Mouse (Mus musculus) embryonic facial prominence, embryonic 13.5 days (tissue): Measurements from ENCODE around the gene Gm38100. TPM values are rescaled to one million over a fixed set of nuclear protein-coding genes. Genes with fewer than 3 reads are reported as not detected.

Experiments
- ATAC-seq: fragments of 200-750 bp; cut with Nextera tagmentation; 2 replicates; pipeline ENCODE4 v1.8.0; 2017; ENCODE audit warnings: low read depth; ENCODE audit not compliant: insufficient number of reproducible peaks, insufficient read depth, low FRiP score, low TSS enrichment
- H3K27ac ChIP-seq: fragments of 300-500 bp; sonication (generic); 2 replicates; pipeline ENCODE4 v1.5.1; 2015; ENCODE audit warnings: moderate library complexity, mild to moderate bottlenecking, inconsistent platforms
- H3K27me3 ChIP-seq: fragments of 300-500 bp; sonication (generic); 2 replicates; pipeline ENCODE4 v1.6.1; 2015; ENCODE audit warnings: mild to moderate bottlenecking, inconsistent platforms
- H3K36me3 ChIP-seq: fragments of 300-500 bp; sonication (generic); 2 replicates; pipeline ENCODE4 v1.6.1; 2015; ENCODE audit warnings: mild to moderate bottlenecking, inconsistent platforms
- H3K4me1 ChIP-seq: fragments of 300-500 bp; sonication (generic); 2 replicates; pipeline ENCODE4 v1.6.1; 2015; ENCODE audit warnings: inconsistent platforms
- H3K4me2 ChIP-seq: fragments of 300-500 bp; sonication (generic); 2 replicates; pipeline ENCODE4 v1.6.1; 2015; ENCODE audit warnings: moderate library complexity, mild to moderate bottlenecking, inconsistent platforms
- H3K4me3 ChIP-seq: fragments of 300-500 bp; sonication (generic); 2 replicates; pipeline ENCODE4 v1.5.1; 2015; ENCODE audit warnings: mild to moderate bottlenecking, inconsistent platforms
- H3K9ac ChIP-seq: fragments of 300-500 bp; sonication (generic); 2 replicates; pipeline ENCODE4 v1.6.1; 2015; ENCODE audit warnings: mild to moderate bottlenecking, inconsistent platforms
- H3K9me3 ChIP-seq: fragments of 300-500 bp; sonication (generic); 2 replicates; pipeline ENCODE4 v1.6.1; 2016; ENCODE audit warnings: inconsistent platforms
- WGBS: fragments of 180-500 bp; shearing (Covaris S2); methylation state at CpG from one replicate; pipeline ENCODE4 v1.1.7; 2015; ENCODE audit warnings: mixed read lengths; 5-methylcytosine and 5-hydroxymethylcytosine counted together
- polyA plus RNA-seq: library from polyadenylated mRNA; unstranded; fragments of >200 nt; fragmentation: Nextera tagmentation; extraction: Ambion mirVana; gene quantifications from 2 replicates; pipeline ENCODE4 v1.2.1, GENCODE M21; 2015

Gene Gm38100
- 0.11 TPM in 1 of 2 replicates, not detected in the other for polyA plus RNA-seq

DNA sequence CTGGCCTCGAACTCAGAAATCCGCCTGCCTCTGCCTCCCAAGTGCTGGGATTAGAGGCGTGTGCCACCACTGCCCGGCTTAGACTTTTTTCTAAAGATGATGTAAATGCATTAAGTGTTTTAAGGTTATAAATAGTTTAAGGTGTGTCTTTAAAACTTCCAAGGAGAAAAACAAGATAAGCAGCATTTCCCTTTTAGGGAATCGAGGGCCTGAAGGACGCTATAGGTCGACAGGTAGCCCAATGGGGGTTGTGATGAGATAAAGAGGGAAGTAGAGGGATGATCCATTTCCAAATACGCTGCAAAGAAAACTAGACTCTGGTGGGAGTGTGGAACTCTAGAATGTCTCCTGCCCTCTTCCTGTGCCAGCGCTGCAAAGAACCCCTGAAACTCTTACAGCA lies at the start of gene Gm38100:
TSS of gene Gm38100 (plus strand) at position 301 of the 400 bp plus-strand sequence.
- H3K9me3 ChIP-seq = no peaks in the 10 kb centered on the region
- H3K4me2 ChIP-seq = no peak within 1 kb of the TSS
- H3K27ac ChIP-seq = no peak within 1 kb of the TSS
- WGBS = 87% methylated on average over 9 of the region's 9 CpGs
- no peaks in the 10 kb centered on the region for H3K36me3 ChIP-seq
- ATAC-seq = no peak
- H3K4me3 ChIP-seq = no peak within 1 kb of the TSS
- no peak within 1 kb of the TSS for H3K9ac ChIP-seq
- no peaks in the 10 kb centered on the region for H3K27me3 ChIP-seq
- no peaks in the 10 kb centered on the region for H3K4me1 ChIP-seq

DNA sequence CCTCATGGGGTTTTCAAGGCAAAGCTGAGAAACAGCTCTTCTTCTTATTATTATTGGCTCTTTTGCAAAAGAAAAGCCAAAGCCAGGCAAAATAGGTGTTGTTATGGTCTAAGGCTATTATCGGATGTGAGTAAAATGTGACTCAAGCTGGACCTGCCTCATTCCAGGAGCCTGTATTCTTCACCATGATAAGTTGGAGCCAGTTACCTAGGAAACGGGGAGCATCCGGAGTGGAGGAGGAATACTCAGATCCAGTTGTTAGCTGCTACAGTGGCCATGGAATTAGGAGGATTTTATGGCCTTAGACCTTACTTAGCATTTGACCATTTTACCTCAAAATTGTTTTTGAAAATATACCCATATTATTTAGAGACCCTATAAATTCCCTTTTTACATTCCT lies 49.4 kb upstream of the Gm38100 start:
- Histone ChIP-seq H3K9ac (no peak overlapping the region), H3K9me3 (no peaks in the 10 kb centered on the region), H3K27ac (no peak overlapping the region), H3K4me1 (peaks cover 2% of the 10 kb centered on the region; the same call in 1 of the 2 replicates), H3K4me3 (no peak overlapping the region), H3K4me2 (no peak overlapping the region), H3K36me3 (no peaks in the 10 kb centered on the region), H3K27me3 (no peaks in the 10 kb centered on the region)
- 77% methylated on average over 3 of the region's 3 CpGs for WGBS
- no peak for ATAC-seq

- ATAC-seq = no peak
- no peak overlapping the region for H3K4me3 ChIP-seq
Observed at GRCm38 (mm10) chr1:175872028-175872816, 47.9 kb upstream of the Gm38100 start.

GRCm38 (mm10) chr1:175880453-175881296 lies 39.5 kb upstream of the Gm38100 start, which contains the start of gene Exo1:
Gene Exo1, plus strand, starts transcription at chr1:175880581.
- Histone ChIP-seq H3K4me1 (peaks cover 18% of the 10 kb centered on the region), H3K4me3 (peak within 1 kb of the TSS; percentile 81), H3K27ac (peak within 1 kb of the TSS; percentile 94), H3K36me3 (peaks cover 26% of the 10 kb centered on the region), H3K9ac (peak within 1 kb of the TSS; percentile 87), H3K9me3 (no peaks in the 10 kb centered on the region), H3K27me3 (no peaks in the 10 kb centered on the region), H3K4me2 (peak within 1 kb of the TSS; percentile 78)
- ATAC-seq = peak; percentile 92
- WGBS = under 1% methylated on average over 66 of the region's 66 CpGs

More at GRCm38 (mm10) chr1:175872028-175872816, 47.9 kb upstream of the Gm38100 start:
- Histone ChIP-seq H3K9me3 (no peaks in the 10 kb centered on the region), H3K36me3 (no peaks in the 10 kb centered on the region), H3K9ac (no peak overlapping the region), H3K4me1 (no peaks in the 10 kb centered on the region), H3K27ac (no peak overlapping the region), H3K27me3 (no peaks in the 10 kb centered on the region), H3K4me2 (no peak overlapping the region)
- 57% methylated on average over 6 of the region's 6 CpGs for WGBS

DNA sequence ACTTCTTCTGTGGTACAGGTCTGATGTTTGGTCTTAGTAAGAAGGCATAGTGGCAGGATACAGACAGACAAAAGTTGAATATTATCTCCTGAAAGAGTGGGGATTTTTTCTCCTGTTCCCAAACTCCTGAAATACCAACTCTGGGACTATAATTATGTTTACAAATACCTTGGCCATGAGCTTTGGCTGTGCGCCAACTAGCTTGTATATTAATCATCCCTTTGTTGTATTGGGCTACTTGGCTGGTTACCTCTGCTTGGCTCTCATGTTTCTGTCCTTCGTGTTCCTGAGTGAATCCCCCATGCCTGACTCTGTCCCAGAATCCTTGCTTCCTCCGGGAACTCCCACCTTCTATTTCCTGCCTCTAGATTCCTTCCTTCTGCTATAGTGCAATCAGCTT lies 36.7 kb upstream of the Gm38100 start:
- H3K9me3 ChIP-seq = no peaks in the 10 kb centered on the region
- H3K27ac ChIP-seq = no peak overlapping the region
- H3K4me1 ChIP-seq = peaks cover 18% of the 10 kb centered on the region
- H3K4me3 ChIP-seq = no peak overlapping the region
- H3K36me3 ChIP-seq = peaks cover 44% of the 10 kb centered on the region
- no peak overlapping the region for H3K9ac ChIP-seq
- H3K4me2 ChIP-seq = no peak overlapping the region
- ATAC-seq = no peak
- no peaks in the 10 kb centered on the region for H3K27me3 ChIP-seq
- whole genome bisulfite sequencing = 81% methylated on average over 3 of the region's 3 CpGs

GRCm38 (mm10) chr1:175893263-175893662 lies 26.9 kb upstream of the Gm38100 start:
- Histone ChIP-seq H3K36me3 (peaks cover 54% of the 10 kb centered on the region), H3K27me3 (no peaks in the 10 kb centered on the region), H3K4me3 (no peak overlapping the region), H3K4me2 (no peak overlapping the region), H3K9me3 (no peaks in the 10 kb centered on the region), H3K4me1 (no peaks in the 10 kb centered on the region), H3K27ac (no peak overlapping the region), H3K9ac (no peak overlapping the region)
- ATAC-seq = no peak
- 89% methylated on average over 6 of the region's 6 CpGs for WGBS

GRCm38 (mm10) chr1:175893726-175894125 lies 26.4 kb upstream of the Gm38100 start:
- 93% methylated on average over 12 of the region's 12 CpGs for WGBS
- H3K27ac ChIP-seq = no peak overlapping the region
- H3K4me2 ChIP-seq = no peak overlapping the region
- H3K9me3 ChIP-seq = no peaks in the 10 kb centered on the region
- H3K27me3 ChIP-seq = no peaks in the 10 kb centered on the region
- no peaks in the 10 kb centered on the region for H3K4me1 ChIP-seq
- peaks cover 50% of the 10 kb centered on the region for H3K36me3 ChIP-seq
- no peak overlapping the region for H3K9ac ChIP-seq
- H3K4me3 ChIP-seq = no peak overlapping the region
- ATAC-seq = no peak

DNA sequence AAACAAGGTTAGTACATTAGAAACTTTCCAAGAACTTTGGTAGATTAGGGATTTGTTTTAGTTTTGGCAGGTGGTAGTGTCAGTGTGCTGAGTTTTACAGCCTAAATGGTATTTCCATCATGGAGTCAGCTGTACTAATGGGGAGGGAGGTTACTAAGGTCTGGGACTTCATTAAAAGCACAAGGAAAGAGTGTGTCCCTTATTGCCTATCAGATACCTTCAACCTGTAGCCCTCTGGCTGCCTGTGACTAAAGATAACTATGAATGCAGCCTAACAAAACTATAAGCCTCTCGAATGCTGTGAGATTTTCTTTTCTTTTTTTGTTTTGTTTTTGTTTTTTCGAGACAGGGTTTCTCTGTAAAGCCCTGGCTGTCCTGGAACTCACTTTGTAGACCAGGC lies 8.9 kb upstream of the Gm38100 start:
- ATAC-seq = no peak
- Histone ChIP-seq H3K9me3 (no peaks in the 10 kb centered on the region), H3K27me3 (no peaks in the 10 kb centered on the region), H3K36me3 (peaks cover 42% of the 10 kb centered on the region), H3K9ac (no peak overlapping the region), H3K4me3 (no peak overlapping the region), H3K27ac (no peak overlapping the region), H3K4me2 (no peak overlapping the region), H3K4me1 (no peaks in the 10 kb centered on the region)
- WGBS = 91% methylated on average over 2 of the region's 2 CpGs

- H3K9ac ChIP-seq = no peak overlapping the region
- H3K4me2 ChIP-seq = no peak overlapping the region
- H3K36me3 ChIP-seq = peaks cover 35% of the 10 kb centered on the region
- no peaks in the 10 kb centered on the region for H3K27me3 ChIP-seq
- no peak for ATAC-seq
- H3K9me3 ChIP-seq = no peaks in the 10 kb centered on the region
- WGBS = 86% methylated on average over 3 of the region's 3 CpGs
- H3K27ac ChIP-seq = no peak overlapping the region
- no peak overlapping the region for H3K4me3 ChIP-seq
- H3K4me1 ChIP-seq = no peaks in the 10 kb centered on the region
Observed at GRCm38 (mm10) chr1:175912038-175912437, 8.1 kb upstream of the Gm38100 start.

GRCm38 (mm10) chr1:175913728-175914303 lies 6.3 kb upstream of the Gm38100 start:
- no peak for ATAC-seq
- H3K27ac ChIP-seq = no peak overlapping the region
- no peak overlapping the region for H3K4me2 ChIP-seq
- no peaks in the 10 kb centered on the region for H3K27me3 ChIP-seq
- H3K9ac ChIP-seq = no peak overlapping the region
- H3K4me1 ChIP-seq = no peaks in the 10 kb centered on the region
- H3K36me3 ChIP-seq = peaks cover 21% of the 10 kb centered on the region
- 83% methylated on average over 5 of the region's 5 CpGs for WGBS
- no peaks in the 10 kb centered on the region for H3K9me3 ChIP-seq
- H3K4me3 ChIP-seq = no peak overlapping the region

- WGBS = 88% methylated on average over 8 of the region's 8 CpGs
- no peaks in the 10 kb centered on the region for H3K27me3 ChIP-seq
- H3K27ac ChIP-seq = no peak overlapping the region
- H3K9me3 ChIP-seq = no peaks in the 10 kb centered on the region
- no peaks in the 10 kb centered on the region for H3K36me3 ChIP-seq
- H3K9ac ChIP-seq = no peak overlapping the region
- H3K4me2 ChIP-seq = no peak overlapping the region
- H3K4me3 ChIP-seq = no peak overlapping the region
- H3K4me1 ChIP-seq = no peaks in the 10 kb centered on the region
- ATAC-seq = no peak
Observed at GRCm38 (mm10) chr1:175921091-175921490, 962 bp downstream of the Gm38100 start.
